Mouse (Mus musculus) liver, postnatal 0 days (tissue): ENCODE data around the gene Dlx3. TPM values are rescaled to one million over a fixed set of nuclear protein-coding genes. Genes with fewer than 3 reads are reported as not detected.

Experiments used
- ATAC-seq: fragments of 200-750 bp; cut with Nextera tagmentation; 2 replicates; pipeline ENCODE4 v1.8.0; 2017; ENCODE audit warnings: mild to moderate bottlenecking, moderate library complexity
- DNase-seq: peaks from one replicate; pipeline ENCODE4 v3.0.0-alpha.2; 2016
- H3K27ac ChIP-seq: fragments of 300-500 bp; sonication (generic); 2 replicates; pipeline ENCODE4 v1.5.1; 2014; ENCODE audit warnings: antibody characterized with exemption, moderate library complexity, mild to moderate bottlenecking, low read depth
- H3K27me3 ChIP-seq: fragments of 300-500 bp; sonication (generic); 2 replicates; pipeline ENCODE4 v1.6.1; 2014; ENCODE audit warnings: low read length, control low read depth, mixed read lengths; ENCODE audit not compliant: insufficient read depth
- H3K36me3 ChIP-seq: fragments of 300-500 bp; sonication (generic); replicated peaks from 2 replicates; pipeline ENCODE4 v1.6.1; 2014; ENCODE audit warnings: mild to moderate bottlenecking, control low read depth, low read length, moderate library complexity, mixed read lengths; ENCODE audit not compliant: insufficient read depth
- H3K4me1 ChIP-seq: fragments of 300-500 bp; sonication (generic); 2 replicates; pipeline ENCODE4 v1.6.1; 2014; ENCODE audit warnings: antibody characterized with exemption, mild to moderate bottlenecking, control low read depth; ENCODE audit not compliant: insufficient read depth
- H3K4me2 ChIP-seq: fragments of 300-500 bp; sonication (generic); 2 replicates; pipeline ENCODE4 v1.6.1; 2014; ENCODE audit warnings: low read depth, mild to moderate bottlenecking, low read length, moderate library complexity, mixed read lengths
- H3K4me3 ChIP-seq: fragments of 300-500 bp; sonication (generic); 2 replicates; pipeline ENCODE4 v1.5.1; 2014; ENCODE audit warnings: low read depth, low read length
- H3K9ac ChIP-seq: fragments of 300-500 bp; sonication (generic); replicated peaks from 2 replicates; pipeline ENCODE4 v1.6.1; 2014; ENCODE audit warnings: mild to moderate bottlenecking, moderate library complexity
- H3K9me3 ChIP-seq: fragments of 300-500 bp; sonication (generic); 2 replicates; pipeline ENCODE4 v1.6.1; 2016; ENCODE audit warnings: mild to moderate bottlenecking, control low read depth, low read length, mixed read lengths
- CTCF ChIP-seq: sonication (generic); IDR thresholded peaks from 2 replicates; pipeline ENCODE4 v1.5.1; 2016; ENCODE audit warnings: antibody characterized with exemption, low read depth
- EP300 ChIP-seq: IDR thresholded peaks from 2 replicates; pipeline ENCODE4 v1.6.1; 2016; ENCODE audit warnings: antibody characterized with exemption, low read depth, mild to moderate bottlenecking
- WGBS: fragments of 180-500 bp; shearing (Covaris S2); extraction: QIAGEN DNeasy Blood & Tissue Kit; methylation state at CpG from one replicate; pipeline ENCODE4 v1.1.7; 2014; ENCODE audit not compliant: insufficient replicate concordance; 5-methylcytosine and 5-hydroxymethylcytosine counted together
- polyA plus RNA-seq: library from polyadenylated mRNA; unstranded; fragments of >200 nt; fragmentation: Nextera tagmentation; extraction: Ambion mirVana; gene quantifications from 2 replicates; pipeline ENCODE4 v1.2.1, GENCODE M21; 2015

Dlx3 gene
- polyA plus RNA-seq, 1 experiment from 2014 or later: not detected

DNA sequence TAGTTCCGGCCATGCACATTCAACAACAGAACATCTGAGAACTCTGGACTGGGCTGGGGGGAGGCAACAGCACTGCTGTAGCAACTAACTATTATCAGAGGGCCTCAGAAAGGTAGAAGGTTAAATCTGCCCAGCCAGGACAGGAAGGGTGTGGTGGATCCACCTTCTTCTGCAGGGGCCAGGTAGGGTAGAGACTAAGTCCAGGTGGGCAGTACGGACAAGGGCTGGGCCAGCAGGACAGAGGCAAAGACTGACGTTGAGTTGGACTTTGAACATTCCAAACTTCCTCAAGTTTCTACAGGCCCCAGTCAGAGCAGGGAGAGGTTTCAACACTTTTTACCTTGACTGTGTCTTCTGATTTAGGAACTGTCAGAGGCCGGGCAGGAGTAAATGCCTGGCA lies 45.2 kb upstream of the Dlx3 start:
- H3K4me1 ChIP-seq: peaks cover 14% of the 10 kb centered on the region; the same call in 1 of the 2 replicates
- H3K27ac ChIP-seq: no peak overlapping the region
- no peak overlapping the region for H3K4me2 ChIP-seq
- no peaks in the 10 kb centered on the region for H3K9me3 ChIP-seq
- no peak for ATAC-seq
- no peak overlapping the region for H3K9ac ChIP-seq
- H3K4me3 ChIP-seq: no peak overlapping the region; the same call in 1 of the 2 replicates
- H3K27me3 ChIP-seq: peaks cover 39% of the 10 kb centered on the region
- H3K36me3 ChIP-seq: no peaks in the 10 kb centered on the region
- TF ChIP-seq EP300 (no peak), CTCF (no peak)
- DNase-seq: no peak
- 58% methylated on average over 4 of the region's 4 CpGs for WGBS

DNA sequence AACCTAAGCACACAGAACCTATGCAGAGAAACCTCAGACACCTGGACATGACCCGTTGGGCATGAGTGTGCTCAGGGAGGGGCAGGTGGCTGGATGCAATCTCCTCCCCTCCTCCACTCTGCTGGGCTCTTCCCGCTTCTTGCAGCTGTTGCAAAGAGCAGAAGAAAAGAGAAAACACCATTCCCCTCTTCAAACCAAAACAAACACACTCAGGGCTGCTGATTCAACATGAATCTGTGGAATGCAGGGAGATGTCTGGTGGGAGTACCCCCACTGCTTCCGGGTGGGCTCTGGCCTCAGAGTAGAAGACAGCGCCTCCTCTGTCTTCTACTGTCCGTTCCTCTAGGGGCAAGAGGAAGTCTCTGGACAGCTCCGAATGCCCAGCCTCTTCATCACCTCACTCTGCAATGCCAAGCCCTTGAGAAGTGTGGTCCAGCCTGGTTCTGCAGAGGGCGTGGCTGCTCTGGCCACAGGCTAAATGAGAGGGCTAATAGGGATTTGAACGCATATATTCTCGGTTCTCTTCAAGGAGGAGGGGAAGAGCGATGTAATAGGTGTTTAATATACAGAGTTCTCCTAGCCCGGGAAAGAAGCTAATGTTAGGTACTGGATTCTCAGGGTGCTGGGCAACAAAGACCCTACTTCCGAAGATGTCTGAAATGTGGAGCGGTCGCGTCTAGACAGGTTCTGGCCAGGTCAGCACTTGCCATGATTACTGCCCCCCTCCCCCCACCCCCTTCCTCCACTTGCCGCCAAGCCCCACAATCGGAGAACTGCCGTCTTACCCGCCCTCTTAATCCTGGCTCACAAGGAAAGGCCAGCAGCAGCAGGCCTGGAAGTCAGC lies 44.5 kb upstream of the Dlx3 start:
- Histone ChIP-seq H3K36me3 (no peaks in the 10 kb centered on the region), H3K9ac (peak overlapping the region; percentile 41), H3K4me2 (peak overlapping the region; percentile 65), H3K27me3 (peaks cover 39% of the 10 kb centered on the region), H3K9me3 (no peaks in the 10 kb centered on the region), H3K4me1 (peaks cover 14% of the 10 kb centered on the region; the same call in 1 of the 2 replicates), H3K4me3 (peak overlapping the region; percentile 50), H3K27ac (no peak overlapping the region)
- DNase-seq: no peak
- TF ChIP-seq CTCF (no peak; the same call in 1 of the 2 replicates), EP300 (no peak)
- WGBS: 8% methylated on average over 19 of the region's 19 CpGs
- no peak for ATAC-seq

DNA sequence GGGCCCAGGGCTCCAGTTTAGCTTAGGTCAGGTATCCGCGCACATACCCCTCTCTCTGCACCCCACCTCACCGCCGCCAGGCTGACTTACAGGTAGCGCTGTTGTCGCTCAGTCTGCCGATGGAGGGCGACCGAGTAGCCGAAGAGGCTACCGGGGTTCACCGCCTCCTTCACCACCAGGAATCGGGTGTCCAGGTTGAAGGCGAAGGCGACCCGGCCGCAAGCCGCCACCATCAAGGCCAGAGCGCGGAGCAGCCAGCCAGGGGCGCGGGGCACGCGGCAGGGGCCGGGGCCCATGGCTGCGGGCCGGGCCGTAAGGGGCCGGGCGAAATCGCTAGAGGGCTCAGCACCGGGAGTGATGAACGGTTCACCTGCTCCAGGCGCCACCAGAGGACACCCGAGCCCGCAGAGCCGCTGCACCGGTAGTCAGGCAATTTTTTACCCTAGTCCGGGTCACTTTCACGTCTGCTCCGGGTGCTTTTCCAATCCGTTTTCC lies 43.8 kb upstream of the Dlx3 start:
- Histone ChIP-seq H3K27ac (peak overlapping the region; percentile 44), H3K4me2 (peak overlapping the region; percentile 65), H3K4me3 (peak overlapping the region; percentile 50), H3K36me3 (no peaks in the 10 kb centered on the region), H3K9ac (peak overlapping the region; percentile 41), H3K9me3 (no peaks in the 10 kb centered on the region), H3K4me1 (peaks cover 14% of the 10 kb centered on the region; the same call in 1 of the 2 replicates), H3K27me3 (peaks cover 39% of the 10 kb centered on the region)
- peak; percentile 46 for TF ChIP-seq CTCF
- TF ChIP-seq EP300: no peak
- ATAC-seq (peak; percentile 86), DNase-seq (peak; percentile 64)
- WGBS: under 1% methylated on average over 39 of the region's 42 CpGs

DNA sequence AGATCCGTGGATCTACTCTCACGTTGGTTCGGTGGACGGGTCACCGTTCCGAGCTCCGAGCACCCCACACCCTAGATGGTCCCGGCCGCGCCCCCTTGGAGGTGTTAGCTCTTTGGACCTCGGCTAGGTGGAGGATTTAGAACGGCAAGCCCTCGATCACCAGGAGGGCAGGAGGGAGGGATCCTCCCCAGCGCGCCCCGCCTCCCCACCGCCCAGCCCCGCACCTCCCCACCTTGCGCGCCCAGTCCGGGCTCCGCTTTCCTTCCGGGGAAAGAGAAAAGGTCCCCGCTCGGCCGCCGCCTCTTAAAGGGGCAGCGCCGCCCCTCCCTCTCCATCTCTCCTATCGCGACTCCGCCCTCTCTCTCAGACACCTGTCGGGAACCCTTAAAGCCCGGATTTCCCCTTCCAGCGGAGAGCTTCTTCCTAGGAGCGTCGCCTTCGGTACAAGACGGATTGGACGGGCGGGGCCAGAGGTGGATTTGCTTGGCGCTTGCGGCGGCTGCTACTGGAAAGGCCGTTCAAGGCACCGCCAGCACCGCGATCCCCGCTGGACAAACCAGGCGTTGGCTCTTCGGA lies 43.3 kb upstream of the Dlx3 start, which contains the start of gene Itga3:
Itga3 (minus strand) TSS at position 266 of the 576 bp plus-strand sequence.
- Histone ChIP-seq H3K27me3 (peaks cover 39% of the 10 kb centered on the region), H3K4me1 (peaks cover 14% of the 10 kb centered on the region; the same call in 1 of the 2 replicates), H3K4me3 (peak within 1 kb of the TSS; percentile 50), H3K9me3 (no peaks in the 10 kb centered on the region), H3K9ac (peak within 1 kb of the TSS; percentile 41), H3K4me2 (peak within 1 kb of the TSS; percentile 65), H3K36me3 (no peaks in the 10 kb centered on the region), H3K27ac (peak within 1 kb of the TSS; percentile 44)
- TF ChIP-seq CTCF: no peak
- ATAC-seq (peak; percentile 83), DNase-seq (peak; percentile 70)
- 1% methylated on average over 45 of the region's 51 CpGs for whole genome bisulfite sequencing

DNA sequence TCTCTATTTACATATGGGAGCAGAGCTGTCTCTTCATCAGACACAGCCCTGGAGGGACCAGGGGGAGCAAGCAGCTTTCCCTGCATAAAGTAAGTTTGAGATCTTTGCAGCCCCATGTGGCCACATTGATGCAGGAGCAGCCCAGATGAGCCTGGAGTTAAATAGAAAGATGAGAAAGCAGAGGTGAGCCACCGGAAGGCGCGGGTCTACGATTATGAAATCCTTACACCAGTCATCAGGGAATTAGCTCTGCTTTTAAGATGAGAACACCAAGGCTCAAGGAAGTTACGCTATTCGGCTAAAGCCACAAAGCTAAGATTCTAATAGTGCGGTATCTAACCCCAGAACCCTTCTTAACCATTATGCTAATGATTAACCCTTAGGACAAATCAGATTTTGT lies 42.0 kb upstream of the Dlx3 start:
- ATAC-seq (no peak), DNase-seq (no peak)
- no peak overlapping the region for H3K9ac ChIP-seq
- no peak overlapping the region for H3K4me3 ChIP-seq
- H3K9me3 ChIP-seq: no peaks in the 10 kb centered on the region
- 30% methylated on average over 7 of the region's 7 CpGs for WGBS
- H3K4me1 ChIP-seq: peaks cover 14% of the 10 kb centered on the region; the same call in 1 of the 2 replicates
- peak overlapping the region; percentile 28; the same call in 1 of the 2 replicates for H3K4me2 ChIP-seq
- no peaks in the 10 kb centered on the region for H3K36me3 ChIP-seq
- TF ChIP-seq EP300: no peak
- no peak for TF ChIP-seq CTCF
- no peak overlapping the region for H3K27ac ChIP-seq
- peaks cover 39% of the 10 kb centered on the region for H3K27me3 ChIP-seq

DNA sequence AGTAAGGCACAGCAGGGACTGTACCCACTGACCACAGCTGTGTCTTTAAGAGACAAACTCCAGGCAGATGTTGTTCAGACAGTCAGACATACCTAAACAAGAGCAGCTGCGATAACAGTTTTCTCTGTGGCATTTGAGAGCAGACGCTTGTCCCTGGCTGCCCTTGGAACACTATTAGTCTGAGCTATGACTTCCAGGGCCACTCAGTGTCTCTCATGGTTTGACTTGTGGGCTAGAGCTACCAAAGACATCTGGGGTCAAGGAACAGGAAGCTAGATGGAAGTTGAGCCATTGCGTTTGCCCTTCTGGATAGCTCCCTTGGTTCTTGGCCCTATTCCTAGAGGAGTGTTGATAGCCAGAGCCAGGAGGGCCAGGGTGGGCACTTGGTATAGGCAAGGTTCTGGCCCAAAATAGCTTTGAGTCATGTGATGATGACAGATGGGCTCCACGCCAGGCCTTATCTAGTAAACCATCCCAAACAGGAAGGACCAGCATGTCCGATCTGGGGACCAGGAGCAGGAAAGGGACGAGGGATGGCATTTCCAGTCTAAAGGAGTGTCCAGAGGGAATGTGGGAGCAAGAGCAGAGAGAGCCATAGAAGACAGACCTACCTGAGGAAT lies 40.6 kb upstream of the Dlx3 start:
- no peaks in the 10 kb centered on the region for H3K9me3 ChIP-seq
- H3K4me1 ChIP-seq: peaks cover 14% of the 10 kb centered on the region; the same call in 1 of the 2 replicates
- H3K4me3 ChIP-seq: no peak overlapping the region
- no peak overlapping the region for H3K27ac ChIP-seq
- TF ChIP-seq CTCF: no peak
- no peak for TF ChIP-seq EP300
- no peak overlapping the region for H3K9ac ChIP-seq
- H3K27me3 ChIP-seq: peaks cover 36% of the 10 kb centered on the region
- no peaks in the 10 kb centered on the region for H3K36me3 ChIP-seq
- ATAC-seq: no peak
- 53% methylated on average over 6 of the region's 6 CpGs for WGBS
- DNase-seq: no peak
- H3K4me2 ChIP-seq: no peak overlapping the region
